Mouse (Mus musculus): ENCODE measurements around the gene Siae.

Siae gene

DNA sequence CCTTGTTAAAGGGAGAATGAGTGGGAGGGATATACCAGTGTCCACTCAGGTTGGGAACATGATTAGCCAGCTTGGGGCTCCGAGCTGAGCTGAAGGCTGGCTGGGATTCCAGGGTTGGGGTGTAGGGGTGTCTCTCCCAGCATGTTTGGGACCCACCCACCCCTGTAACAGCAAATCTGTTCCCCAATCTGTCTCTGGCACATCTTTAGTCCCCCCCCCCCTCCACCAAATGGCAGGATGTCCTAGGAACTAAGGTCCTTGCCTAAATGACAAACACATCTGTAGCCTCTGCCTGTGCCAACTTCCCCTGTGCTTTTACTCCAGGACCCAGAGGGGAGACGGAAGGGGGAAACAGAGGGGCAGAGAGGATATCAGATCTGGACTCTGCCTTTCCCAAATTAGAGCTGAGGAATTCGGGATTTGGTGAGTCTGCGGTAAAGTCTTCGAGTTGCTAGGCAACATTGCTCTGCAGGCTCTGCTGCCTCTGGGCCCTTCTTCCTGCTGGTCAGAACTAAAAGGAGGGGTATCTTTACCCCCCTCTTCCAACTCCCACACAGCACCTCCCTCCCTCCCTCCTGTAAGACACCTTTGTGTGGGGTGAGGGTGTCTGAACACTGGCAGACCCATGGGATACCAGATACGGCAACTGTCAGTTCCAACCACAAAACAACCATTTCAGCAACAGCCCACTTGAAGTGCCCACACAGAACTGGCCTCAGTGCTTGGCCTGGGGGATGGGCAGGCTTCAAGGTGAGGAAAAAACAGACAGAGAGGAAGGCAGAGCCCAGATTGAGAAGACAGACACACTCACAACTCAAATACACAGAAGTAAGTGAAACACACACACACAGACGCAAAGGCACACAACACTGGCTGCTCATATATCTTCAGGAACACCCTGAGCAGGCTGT, at the start of gene Siae:
TSS of gene Siae (plus strand) at position 861 of the 911 bp plus-strand sequence.
- ATAC-seq (ENCODE audit: low TSS enrichment), result peak; percentile 38

DNA sequence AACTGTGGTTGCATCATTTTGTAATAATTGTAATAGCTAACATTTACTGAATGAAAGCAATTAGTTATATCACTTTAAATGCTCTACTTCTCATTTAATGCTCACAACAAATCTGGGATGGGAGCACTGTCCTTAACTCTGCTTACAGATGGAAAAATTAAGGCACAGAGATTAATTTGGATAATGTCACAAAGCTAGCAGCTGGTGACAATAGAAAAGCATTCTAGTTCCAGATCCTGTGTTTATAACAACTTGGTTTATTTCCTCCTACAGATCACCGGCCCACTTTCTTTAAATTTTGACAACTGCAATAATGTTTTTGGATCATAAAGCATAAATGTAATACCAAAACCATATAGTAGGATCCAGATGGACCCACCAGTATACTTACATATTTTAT, 49.5 kb upstream of the Siae start:
- peak; percentile 13; the same call in 1 of the 2 replicates for ATAC-seq (ENCODE audit: low TSS enrichment)

DNA sequence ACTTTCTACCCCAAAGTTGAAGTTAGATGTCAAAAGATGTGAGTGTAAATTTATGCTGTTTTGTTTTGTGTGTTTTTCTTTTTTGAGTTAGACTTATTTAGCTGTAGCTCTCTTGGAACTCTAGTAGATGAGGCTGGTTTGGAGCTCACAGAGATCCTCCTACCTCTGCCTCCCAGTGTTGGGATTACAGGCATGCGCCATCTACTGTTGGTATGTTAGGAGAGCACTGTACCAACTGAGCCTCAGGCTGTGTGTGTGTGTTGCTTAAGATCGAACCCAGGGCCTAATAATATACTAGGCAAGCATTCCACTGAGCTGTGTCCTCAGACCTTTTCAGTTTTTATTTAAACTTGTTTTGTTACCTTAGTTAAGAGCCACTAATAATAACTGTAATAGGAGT, 43.4 kb upstream of the Siae start:
- no peak for ATAC-seq (ENCODE audit: low TSS enrichment)

DNA sequence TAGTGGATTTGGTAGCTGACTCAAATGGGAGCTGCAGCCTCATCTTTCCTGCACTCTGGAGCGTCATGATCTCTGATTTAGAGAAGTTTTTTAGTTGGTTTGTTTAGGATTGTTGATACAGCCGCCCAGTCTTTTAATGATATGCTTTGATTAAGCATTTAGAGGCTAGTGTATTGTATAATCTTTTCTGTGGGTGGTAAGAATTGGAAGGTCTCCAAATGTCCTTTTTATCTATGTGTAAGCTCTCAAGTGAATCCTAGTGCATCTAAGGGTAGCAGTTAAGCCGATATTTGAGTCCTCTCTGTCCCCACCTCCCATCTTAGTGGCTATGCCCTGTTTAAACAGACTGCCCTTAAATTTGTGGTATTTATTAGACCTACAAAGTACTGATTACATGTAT, 41.0 kb upstream of the Siae start:
- ATAC-seq (ENCODE audit: low TSS enrichment), result 0 out of 2 replicates have a peak, but pooled peaks have one; percentile 10

DNA sequence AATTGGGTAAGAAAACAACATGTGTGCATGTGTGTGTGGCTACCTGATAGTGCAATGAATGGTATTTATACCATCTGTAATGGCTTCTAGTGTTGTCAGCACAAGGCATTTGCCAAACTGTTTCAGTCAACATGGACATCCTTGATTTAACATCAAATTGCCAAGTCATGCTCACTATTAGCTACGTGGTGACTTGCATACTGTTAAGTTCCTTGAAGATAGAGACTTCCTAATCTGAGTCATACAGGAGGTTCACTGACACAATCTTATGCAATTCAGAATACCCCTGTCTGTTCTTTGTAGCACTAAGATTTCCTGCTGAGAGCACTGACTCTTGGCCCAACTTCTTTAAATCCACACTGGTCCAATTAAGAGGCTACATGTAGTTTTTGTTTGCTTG, 38.0 kb upstream of the Siae start:
- no peak for ATAC-seq (ENCODE audit: low TSS enrichment)

DNA sequence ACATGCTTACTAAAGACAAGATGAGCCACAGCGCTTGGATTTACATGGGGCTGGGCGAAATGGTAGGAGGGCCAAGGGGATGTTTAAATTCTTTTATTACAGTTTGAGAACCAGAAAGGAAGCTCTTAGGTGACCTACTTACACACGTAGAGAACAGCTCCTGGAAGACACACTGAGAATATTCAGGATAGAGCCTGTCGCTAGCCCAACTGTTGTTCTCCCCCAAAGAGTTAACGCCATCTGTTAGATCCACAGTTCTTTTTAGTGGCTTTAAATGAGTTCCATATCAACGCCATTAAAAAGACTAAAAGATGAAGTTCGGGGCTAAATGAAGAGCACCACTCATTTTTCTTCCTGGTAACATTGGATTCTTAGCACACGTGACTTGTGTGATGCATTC, 36.5 kb upstream of the Siae start:
- peak; percentile 76 for ATAC-seq (ENCODE audit: low TSS enrichment)

DNA sequence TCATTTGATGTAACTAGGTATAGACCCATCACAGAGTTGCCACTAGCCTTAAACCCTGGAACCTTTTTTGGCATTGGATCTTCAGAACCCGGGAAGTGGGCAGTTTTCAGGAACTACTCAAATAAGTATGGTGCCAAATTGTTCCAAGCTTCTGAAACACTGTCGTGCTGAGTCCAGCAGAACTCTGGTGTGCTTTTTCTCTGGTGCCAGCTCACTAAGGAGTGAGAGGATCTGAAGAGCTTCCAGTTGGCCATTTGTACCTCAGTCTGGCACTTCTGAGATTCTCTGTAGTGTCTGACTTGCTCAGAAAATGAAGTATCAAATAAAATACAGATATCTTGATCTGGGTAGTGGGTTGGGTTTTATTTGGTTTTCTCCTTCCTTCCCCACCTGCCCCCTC, 35.5 kb upstream of the Siae start:
- ATAC-seq (ENCODE audit: low TSS enrichment), result peak; percentile 70; the same call in 1 of the 2 replicates

DNA sequence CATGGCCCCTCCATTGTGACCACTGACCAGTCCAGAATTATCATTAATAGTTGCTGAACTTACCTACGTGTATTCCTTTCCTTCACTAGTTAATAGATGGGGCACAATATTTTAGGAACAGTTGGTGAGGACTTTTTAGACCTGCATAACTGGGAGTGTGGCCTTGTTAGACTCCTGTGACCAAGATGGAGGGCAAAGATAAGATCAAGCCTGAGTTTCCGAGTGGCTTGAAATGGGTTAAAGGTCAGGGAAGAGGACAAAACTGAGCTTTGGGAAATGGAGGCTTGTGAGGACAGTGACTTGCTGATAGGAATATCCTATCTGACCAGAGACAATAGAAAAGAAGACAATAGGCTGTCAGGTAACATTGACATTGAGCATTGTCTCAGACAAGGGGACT, 30.0 kb upstream of the Siae start:
- no peak for ATAC-seq (ENCODE audit: low TSS enrichment)

DNA sequence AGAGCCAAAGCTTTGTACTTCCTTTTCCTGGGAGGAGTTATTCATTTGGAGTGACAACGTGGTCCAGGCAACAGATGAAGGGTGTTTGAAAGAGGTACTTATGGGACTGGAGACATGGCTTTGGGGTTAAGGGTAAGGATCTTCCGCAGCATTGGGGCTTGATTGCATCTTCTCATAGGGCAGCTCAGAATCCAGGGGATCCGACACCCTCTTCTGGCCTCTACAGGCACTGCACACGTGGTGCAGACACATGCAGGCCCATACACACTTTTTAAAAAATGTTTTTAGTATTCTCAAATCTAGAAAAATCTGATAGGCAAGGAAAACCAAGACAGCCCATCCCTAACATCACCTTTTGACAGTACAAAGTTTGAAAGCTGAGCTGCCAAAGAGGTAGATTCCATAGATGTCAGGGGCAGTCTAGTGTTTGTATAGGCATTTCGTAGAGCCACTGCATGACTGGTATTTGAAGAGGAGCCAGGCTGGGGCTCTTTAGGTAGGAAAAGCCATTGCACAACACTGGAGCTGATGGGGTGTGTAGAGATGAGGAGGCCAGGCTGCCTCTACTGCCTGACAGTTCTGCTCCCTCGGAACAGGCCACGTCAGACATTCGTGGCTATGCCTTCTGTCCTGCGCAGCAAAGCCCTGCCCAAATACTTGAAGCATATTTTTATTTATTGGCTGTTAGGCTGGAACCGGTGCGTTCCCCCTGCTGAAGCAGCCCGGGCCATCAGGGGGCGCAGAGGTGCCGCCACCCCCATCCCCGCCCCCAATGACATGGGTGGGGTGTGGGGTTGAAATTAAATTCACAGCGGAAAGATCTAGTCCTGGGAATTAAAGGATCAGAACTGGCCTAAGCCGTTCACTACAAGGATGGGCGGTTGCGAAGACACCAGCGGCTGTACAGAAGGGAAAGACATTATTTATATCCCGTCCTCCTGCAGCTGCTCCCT, 28.8 kb upstream of the Siae start:
- no peak for ATAC-seq (ENCODE audit: low TSS enrichment)

DNA sequence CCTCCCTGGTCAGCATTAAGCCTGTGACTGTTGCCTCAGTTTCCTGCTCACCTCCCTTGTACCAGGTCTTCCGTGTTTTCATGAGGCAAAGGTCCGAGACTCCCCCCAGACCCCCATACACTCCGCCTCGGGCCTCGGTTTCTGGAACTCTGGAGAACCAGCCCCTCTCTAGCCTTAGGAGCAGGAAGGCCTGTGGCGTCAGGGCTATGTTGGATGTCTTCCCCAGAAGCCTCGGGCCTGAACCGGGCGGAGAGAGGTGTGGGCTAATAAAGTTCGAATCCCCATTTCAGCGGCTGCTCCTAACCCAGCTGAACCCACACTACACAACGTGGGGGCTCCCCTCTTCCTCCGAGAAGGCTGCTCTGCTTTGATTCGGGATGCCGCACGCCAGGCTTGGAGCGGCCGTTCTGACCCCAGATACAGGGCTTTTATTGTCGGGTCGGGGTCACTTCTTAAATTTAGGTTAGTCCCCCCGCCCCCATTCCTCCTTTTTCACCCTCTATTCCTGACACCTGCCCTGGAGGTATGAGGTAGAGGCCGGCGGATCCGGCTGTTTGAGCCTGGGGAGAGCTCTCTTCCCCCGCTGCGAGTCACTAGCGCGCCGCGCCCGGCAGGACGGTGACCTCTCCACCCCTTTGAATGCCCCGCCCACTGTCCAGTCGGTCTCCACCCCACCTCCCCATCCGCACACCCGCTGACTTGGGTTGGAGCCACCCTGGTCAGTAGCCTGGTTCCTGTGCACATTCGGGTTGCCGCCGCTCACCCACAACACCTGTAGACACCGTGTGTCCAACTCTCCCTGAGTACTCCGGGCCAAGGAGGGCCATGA, 27.9 kb upstream of the Siae start, which contains the start of gene Esam:
TSS of gene Esam (plus strand) at position 683 of the 829 bp plus-strand sequence.
- no peak for ATAC-seq (ENCODE audit: low TSS enrichment)

DNA sequence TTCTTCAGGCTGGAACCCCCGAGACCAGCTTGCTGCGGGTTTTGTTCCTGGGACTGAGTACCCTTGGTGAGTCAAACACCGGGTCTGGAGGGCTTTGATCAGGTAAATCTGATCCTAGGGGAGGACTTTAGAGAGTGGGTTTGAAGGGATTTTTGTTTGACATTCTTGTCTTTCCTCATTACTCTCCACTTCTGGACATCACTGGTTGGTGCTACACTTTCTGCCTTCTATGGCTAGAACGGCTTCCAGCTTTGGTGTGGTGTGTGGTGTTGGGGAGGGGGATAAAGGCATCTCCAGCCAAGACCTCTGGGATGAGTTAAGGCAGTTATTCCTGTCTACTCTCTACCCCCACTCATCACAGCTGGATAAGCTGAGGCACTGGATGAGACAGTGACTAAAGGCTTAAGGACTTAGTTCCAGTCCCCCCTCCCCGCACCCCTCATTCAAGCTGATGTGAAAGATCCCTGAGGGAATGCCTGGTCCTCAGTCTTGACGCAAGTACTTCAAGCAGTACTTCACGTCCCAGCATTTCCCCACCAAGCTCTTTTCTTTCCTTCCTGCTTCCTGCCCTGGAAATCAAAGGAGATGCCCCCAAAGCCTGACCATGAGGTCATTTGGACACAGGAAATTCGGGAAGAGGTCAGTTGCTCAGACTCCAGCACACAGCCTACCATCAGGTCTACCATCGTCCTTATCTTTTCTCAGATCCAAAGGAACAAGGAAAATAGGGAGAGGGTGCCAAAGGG, 27.1 kb upstream of the Siae start:
- no peak for ATAC-seq (ENCODE audit: low TSS enrichment)

DNA sequence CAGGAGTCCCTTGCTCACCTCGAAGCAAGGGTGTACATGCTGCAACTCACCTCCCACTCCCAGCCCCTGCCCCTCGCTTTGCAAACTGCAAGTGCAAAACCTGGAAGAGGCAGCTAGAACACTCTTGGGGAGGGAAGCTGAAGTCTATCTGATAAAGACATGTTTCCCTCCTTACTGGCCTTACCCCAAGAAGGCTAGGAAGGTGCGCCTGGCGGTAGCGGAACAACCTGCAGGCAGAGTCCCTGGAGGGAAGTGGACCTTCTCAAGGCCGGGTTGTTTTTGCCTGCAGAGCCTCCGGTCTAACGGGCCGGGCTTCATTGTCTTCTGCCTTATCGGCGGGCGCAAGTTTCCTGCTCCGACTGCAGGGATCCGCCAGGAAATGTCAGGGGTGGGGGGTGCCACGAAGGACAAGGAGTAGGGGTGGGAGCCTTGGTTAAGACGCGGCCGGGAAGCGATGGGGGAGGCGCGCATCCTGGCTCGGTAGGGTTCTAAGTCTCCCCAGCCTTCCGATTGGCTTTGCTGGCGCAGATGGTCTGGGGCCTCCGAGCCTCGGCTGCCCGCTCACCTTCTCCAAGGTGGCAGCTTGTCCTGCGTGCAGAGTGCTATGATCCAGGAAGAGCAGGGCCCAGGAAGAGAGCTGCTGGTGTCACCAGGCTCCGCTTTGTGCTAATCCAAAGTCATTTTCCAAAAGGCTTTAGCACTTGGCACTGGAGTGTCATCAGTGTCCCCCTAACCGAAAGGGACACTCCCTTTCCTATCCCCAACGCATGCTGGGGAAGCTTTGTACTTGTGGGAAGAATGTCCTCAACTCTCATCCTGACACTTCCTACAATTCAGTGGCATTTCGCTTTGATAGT, 25.2 kb upstream of the Siae start:
- ATAC-seq (ENCODE audit: low TSS enrichment), result peak; percentile 21

DNA sequence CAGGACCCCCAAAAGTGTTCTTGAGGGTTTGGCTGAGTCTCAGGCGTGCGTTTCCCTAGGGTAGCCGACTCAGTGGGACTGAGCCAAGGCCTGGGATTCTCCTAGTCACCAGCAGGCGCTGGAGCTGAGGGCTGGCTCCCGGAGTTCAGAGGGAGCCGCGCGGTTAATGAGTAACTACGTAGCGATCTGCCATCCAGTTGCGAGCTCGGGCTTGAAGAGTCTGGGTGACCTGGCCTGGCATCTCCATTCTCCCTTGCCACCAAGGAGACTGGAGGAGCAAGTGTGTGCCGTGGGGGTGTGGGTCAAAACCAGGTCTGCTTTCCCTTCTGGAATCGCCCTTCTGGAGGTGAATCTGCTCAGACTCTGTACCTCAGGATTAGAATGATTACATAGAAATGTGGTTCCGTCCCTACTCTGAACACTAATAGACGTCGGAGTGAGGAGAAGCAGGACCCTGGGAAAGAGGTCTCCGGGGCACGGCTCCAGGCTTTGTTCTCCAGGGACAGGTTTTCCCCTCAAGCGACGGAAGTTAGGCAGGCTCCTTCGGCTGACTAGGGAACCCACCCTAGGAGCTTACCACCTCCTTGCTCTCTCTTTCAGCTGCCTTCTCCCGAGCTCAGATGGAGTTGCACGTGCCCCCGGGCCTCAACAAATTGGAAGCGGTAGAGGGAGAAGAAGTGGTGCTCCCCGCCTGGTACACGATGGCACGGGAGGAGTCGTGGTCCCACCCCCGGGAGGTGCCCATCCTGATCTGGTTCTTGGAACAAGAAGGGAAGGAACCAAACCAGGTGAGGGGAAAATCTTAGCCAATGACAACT, 24.4 kb upstream of the Siae start:
- ATAC-seq (ENCODE audit: low TSS enrichment), result peak; percentile 62

DNA sequence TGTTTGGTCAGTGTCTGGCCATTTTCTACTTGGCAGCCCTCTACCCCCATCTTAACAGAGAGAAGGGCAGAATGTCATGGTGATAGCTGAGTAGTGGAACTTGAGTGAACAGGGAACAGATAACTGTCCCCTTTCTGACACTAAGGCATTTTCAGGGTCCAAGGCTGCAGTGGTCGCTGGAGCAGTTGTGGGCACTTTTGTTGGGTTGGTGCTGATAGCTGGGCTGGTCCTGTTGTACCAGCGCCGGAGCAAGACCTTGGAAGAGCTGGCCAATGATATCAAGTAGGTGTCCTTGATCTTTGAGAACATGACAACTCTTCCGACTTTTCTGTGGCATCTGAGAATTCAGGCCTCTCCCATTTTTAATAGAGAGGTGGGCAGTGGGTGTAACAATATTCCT, 18.6 kb upstream of the Siae start:
- ATAC-seq (ENCODE audit: low TSS enrichment), result no peak

DNA sequence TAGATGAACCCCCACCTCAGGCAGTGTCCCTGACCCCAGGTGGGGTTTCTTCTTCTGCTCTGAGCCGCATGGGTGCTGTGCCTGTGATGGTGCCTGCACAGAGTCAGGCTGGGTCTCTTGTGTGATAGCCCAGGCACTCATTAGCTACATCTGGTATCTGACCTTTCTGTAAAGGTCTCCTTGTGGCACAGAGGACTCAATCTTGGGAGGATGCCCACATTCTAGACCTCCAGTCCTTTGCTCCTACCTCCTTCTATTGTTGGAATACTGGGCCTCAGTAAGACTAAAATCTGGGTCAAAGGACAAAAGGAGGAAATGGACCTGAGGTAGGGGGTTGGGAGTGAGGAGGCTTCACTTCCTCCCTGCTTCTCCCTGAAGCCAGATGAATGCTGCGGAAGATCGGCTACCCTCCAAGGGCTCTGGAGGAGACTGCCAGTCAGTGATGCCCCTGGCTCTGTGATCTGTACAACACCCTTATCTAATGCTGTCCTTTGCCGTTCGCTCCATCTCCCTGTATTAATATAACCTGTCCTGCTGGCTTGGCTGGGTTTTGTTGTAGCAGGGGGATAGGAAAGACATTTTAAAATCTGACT, 17.7 kb upstream of the Siae start:
- ATAC-seq (ENCODE audit: low TSS enrichment), result no peak

DNA sequence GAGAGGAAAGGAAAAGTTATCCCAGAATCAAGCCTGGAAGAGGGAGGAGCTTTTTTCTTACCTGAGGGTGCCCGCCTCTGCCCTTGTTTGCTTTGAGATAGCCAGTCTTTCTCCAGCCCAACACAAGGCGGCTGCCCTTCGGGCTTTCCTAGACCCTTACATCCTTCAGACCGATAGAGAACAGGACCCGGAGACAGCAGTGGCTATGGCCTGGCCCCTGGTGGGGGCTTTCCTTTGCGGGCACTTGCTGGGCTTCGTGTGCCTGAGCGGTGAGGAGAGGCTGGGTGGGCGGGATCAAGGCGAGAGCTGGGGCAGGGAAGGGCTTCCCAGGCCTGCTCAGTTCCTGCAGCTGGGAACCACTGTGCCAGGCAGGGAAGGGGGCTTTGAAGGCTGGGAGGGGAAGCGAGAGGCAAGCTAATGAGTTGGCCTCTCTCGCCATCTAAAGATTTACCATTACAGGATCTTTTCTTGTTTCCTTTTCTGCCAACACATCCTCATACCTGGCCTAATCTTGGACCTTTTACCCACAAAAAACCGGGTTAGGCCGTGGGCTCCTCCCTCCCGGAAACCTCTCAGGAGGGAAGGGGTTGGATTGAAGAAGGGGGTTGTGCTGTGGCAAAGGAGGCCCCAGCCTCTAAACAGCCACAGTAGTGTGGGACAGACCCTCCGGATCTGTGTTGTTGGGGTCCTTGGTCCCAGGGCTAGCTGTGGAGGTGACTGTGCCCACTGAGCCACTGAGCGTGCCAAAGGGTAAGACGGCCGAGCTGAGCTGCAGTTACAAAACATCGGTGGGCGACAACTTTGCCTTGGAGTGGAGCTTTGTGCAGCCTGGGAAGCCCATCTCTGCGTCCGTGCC, 16.1 kb upstream of the Siae start, which contains the start of gene Vsig2:
TSS of gene Vsig2 (plus strand) at position 86 of the 856 bp plus-strand sequence.
- no peak for ATAC-seq (ENCODE audit: low TSS enrichment)

DNA sequence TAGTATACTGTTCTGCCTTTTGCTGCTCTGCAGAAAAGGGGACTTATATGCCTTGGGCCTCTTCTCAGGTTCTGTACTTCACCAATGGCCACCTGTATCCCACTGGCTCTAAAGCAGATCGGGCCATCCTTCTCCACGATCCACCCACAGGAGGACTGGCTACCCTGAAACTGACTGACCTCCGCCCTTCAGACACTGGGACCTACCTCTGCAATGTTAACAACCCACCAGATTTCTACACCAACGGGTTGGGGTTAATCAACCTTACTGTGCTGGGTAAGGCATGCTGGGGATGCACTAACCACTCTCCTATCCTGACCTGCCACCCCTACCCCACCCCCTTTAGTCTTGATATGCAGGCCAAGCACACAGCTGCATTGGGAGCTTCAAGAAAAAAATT, 15.3 kb upstream of the Siae start:
- ATAC-seq (ENCODE audit: low TSS enrichment), result peak; percentile 1; the same call in 1 of the 2 replicates

Data from frontal cortex, adult (tissue).